Mouse (Mus musculus): ENCODE measurements around the gene Sirt1.
A peak's percentile ranks its signal among the peaks of the same experiment; 100 is the strongest.

Sirt1 gene

GRCm38 (mm10) chr10:63327091-63327490 lies 54.4 kb downstream of the Sirt1 start:
- no peak for DNase-seq (ENCODE audit: low spot score)

- no peak for DNase-seq (ENCODE audit: low spot score)
Measured at GRCm38 (mm10) chr10:63313726-63314125, 67.8 kb downstream of the Sirt1 start.

GRCm38 (mm10) chr10:63308582-63309366 lies 72.7 kb downstream of the Sirt1 start:
- peak; percentile 82 for DNase-seq (ENCODE audit: low spot score)

- no peak for DNase-seq (ENCODE audit: low spot score)
Measured at GRCm38 (mm10) chr10:63302356-63302755, 79.1 kb downstream of the Sirt1 start.

GRCm38 (mm10) chr10:63282846-63283245 lies 98.7 kb downstream of the Sirt1 start:
- no peak for DNase-seq (ENCODE audit: low spot score)

GRCm38 (mm10) chr10:63282417-63282816 lies 99.1 kb downstream of the Sirt1 start:
- no peak for DNase-seq (ENCODE audit: low spot score)

- DNase-seq (ENCODE audit: low spot score): no peak
Measured at GRCm38 (mm10) chr10:63279851-63280250, 101.7 kb downstream of the Sirt1 start.

- DNase-seq (ENCODE audit: low spot score): no peak
Measured at GRCm38 (mm10) chr10:63277010-63277409, 104.5 kb downstream of the Sirt1 start.

GRCm38 (mm10) chr10:63272868-63273267 lies 108.6 kb downstream of the Sirt1 start:
- no peak for DNase-seq (ENCODE audit: low spot score)

GRCm38 (mm10) chr10:63272401-63272800 lies 109.1 kb downstream of the Sirt1 start:
- no peak for DNase-seq (ENCODE audit: low spot score)
